Mouse (Mus musculus) testis, adult 2 months (tissue): Measurements from ENCODE around the gene Scarf1.

Source experiments
- CTCF ChIP-seq: fragments of 200-500 bp; IDR thresholded peaks from 2 replicates; pipeline ENCODE4 v1.5.1; 2012; ENCODE audit warnings: low read depth, mild to moderate bottlenecking, inconsistent platforms, low read length, moderate library complexity; ENCODE audit not compliant: control insufficient read depth, insufficient read depth, insufficient replicate concordance
- POLR2A ChIP-seq: fragments of 200-500 bp; IDR thresholded peaks from 2 replicates; pipeline ENCODE4 v1.6.1; 2012; ENCODE audit warnings: low read depth, mild to moderate bottlenecking, inconsistent platforms, low read length, moderate library complexity; ENCODE audit not compliant: control insufficient read depth

DNA sequence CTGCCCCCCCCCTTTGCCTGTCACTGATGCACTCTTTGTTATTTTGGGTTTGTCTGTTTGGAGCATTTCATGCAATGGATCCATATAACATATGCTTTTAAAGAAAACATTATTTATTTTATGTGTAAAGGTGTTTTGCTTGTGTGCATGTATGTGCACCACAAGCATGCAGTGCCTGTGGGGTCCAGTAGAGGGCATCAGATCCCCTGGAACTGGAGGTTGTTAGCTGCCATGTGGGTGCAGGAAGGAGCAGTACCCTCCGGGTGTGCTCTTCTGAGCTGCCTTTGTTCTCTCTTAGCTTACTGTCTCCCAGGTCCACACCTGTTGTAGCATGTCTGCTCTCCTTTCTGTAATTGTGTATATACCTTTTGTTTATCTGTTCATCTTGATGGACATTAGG lies 44.8 kb downstream of the Scarf1 start:
- TF ChIP-seq CTCF (peak; percentile 69; the same call in 1 of the 2 replicates), POLR2A (no peak)
